Mouse (Mus musculus): ENCODE measurements around the gene Fbxl17. TPM values are rescaled to one million over a fixed set of nuclear protein-coding genes. Genes with fewer than 3 reads are reported as not detected.

Gene Fbxl17
- polyA plus RNA-seq, 1 experiment from 2014 or later = 3.8 TPM

- DNase-seq (ENCODE audit: low spot score) = no peak
- peaks cover 15% of the 10 kb centered on the region for H3K4me1 ChIP-seq
- H3K4me3 ChIP-seq = no peak overlapping the region
- no peaks in the 10 kb centered on the region for H3K36me3 ChIP-seq (replicated peaks)
- 88% methylated on average over 19 of the region's 19 CpGs for WGBS
- no peak overlapping the region; the same call in 1 of the 2 replicates for H3K27ac ChIP-seq (replicated peaks)
- no peaks in the 10 kb centered on the region for H3K9me3 ChIP-seq
- H3K27me3 ChIP-seq (replicated peaks; ENCODE audit: low read depth, poor library complexity, severe bottlenecking) = no peaks in the 10 kb centered on the region
Observed at GRCm38 (mm10) chr17:63114399-63115085, 385.3 kb downstream of the Fbxl17 start.

- H3K9me3 ChIP-seq = no peaks in the 10 kb centered on the region
- no peak for DNase-seq (ENCODE audit: low spot score)
- peaks cover 15% of the 10 kb centered on the region for H3K4me1 ChIP-seq
- no peaks in the 10 kb centered on the region for H3K27me3 ChIP-seq (replicated peaks; ENCODE audit: low read depth, poor library complexity, severe bottlenecking)
- H3K36me3 ChIP-seq (replicated peaks) = no peaks in the 10 kb centered on the region
- 89% methylated on average over 5 of the region's 5 CpGs for whole genome bisulfite sequencing
- no peak overlapping the region for H3K27ac ChIP-seq (replicated peaks)
- no peak overlapping the region for H3K4me3 ChIP-seq
Observed at GRCm38 (mm10) chr17:63112826-63113225, 387.0 kb downstream of the Fbxl17 start.

GRCm38 (mm10) chr17:63110994-63111393, 388.8 kb downstream of the Fbxl17 start:
- H3K27ac ChIP-seq (replicated peaks) = no peak overlapping the region
- WGBS = 57% methylated on average over 6 of the region's 6 CpGs

GRCm38 (mm10) chr17:63110211-63110755, 389.5 kb downstream of the Fbxl17 start:
- no peak overlapping the region for H3K27ac ChIP-seq (replicated peaks)
- DNase-seq (ENCODE audit: low spot score) = no peak

More at GRCm38 (mm10) chr17:63110994-63111393, 388.8 kb downstream of the Fbxl17 start:
- H3K4me3 ChIP-seq = no peak overlapping the region
- DNase-seq (ENCODE audit: low spot score) = no peak
- no peaks in the 10 kb centered on the region for H3K9me3 ChIP-seq
- no peaks in the 10 kb centered on the region for H3K27me3 ChIP-seq (replicated peaks; ENCODE audit: low read depth, poor library complexity, severe bottlenecking)
- no peaks in the 10 kb centered on the region for H3K36me3 ChIP-seq (replicated peaks)
- H3K4me1 ChIP-seq = peaks cover 13% of the 10 kb centered on the region

GRCm38 (mm10) chr17:63108035-63108434, 391.8 kb downstream of the Fbxl17 start:
- H3K9me3 ChIP-seq = no peaks in the 10 kb centered on the region

More at GRCm38 (mm10) chr17:63110211-63110755, 389.5 kb downstream of the Fbxl17 start:
- 66% methylated on average over 7 of the region's 7 CpGs for WGBS
- no peaks in the 10 kb centered on the region for H3K9me3 ChIP-seq
- no peaks in the 10 kb centered on the region for H3K27me3 ChIP-seq (replicated peaks; ENCODE audit: low read depth, poor library complexity, severe bottlenecking)
- peaks cover 13% of the 10 kb centered on the region for H3K4me1 ChIP-seq
- no peak overlapping the region for H3K4me3 ChIP-seq
- H3K36me3 ChIP-seq (replicated peaks) = no peaks in the 10 kb centered on the region

GRCm38 (mm10) chr17:63107515-63107914, 392.3 kb downstream of the Fbxl17 start:
- DNase-seq (ENCODE audit: low spot score) = no peak
- Histone ChIP-seq H3K27me3 (replicated peaks; ENCODE audit: low read depth, poor library complexity, severe bottlenecking) (no peaks in the 10 kb centered on the region), H3K4me3 (no peak overlapping the region), H3K36me3 (replicated peaks) (no peaks in the 10 kb centered on the region), H3K4me1 (peaks cover 13% of the 10 kb centered on the region), H3K9me3 (no peaks in the 10 kb centered on the region), H3K27ac (replicated peaks) (no peak overlapping the region)
- 77% methylated on average over 4 of the region's 4 CpGs for WGBS

More at GRCm38 (mm10) chr17:63108035-63108434, 391.8 kb downstream of the Fbxl17 start:
- Histone ChIP-seq H3K4me3 (no peak overlapping the region), H3K36me3 (replicated peaks) (no peaks in the 10 kb centered on the region), H3K4me1 (peaks cover 13% of the 10 kb centered on the region), H3K27ac (replicated peaks) (no peak overlapping the region), H3K27me3 (replicated peaks; ENCODE audit: low read depth, poor library complexity, severe bottlenecking) (no peaks in the 10 kb centered on the region)
- DNase-seq (ENCODE audit: low spot score) = no peak
- 72% methylated on average over 5 of the region's 5 CpGs for WGBS

- 80% methylated on average over 2 of the region's 2 CpGs for WGBS
- no peak overlapping the region for H3K27ac ChIP-seq (replicated peaks)
- H3K4me3 ChIP-seq = no peak overlapping the region
- no peaks in the 10 kb centered on the region for H3K27me3 ChIP-seq (replicated peaks; ENCODE audit: low read depth, poor library complexity, severe bottlenecking)
- H3K36me3 ChIP-seq (replicated peaks) = no peaks in the 10 kb centered on the region; the same call in 1 of the 2 replicates
- H3K4me1 ChIP-seq = no peaks in the 10 kb centered on the region
- H3K9me3 ChIP-seq = 0 out of 2 replicates have a peak, but pooled peaks cover 2% of the 10 kb centered on the region
- no peak for DNase-seq (ENCODE audit: low spot score)
Observed at GRCm38 (mm10) chr17:63095553-63095952, 404.3 kb downstream of the Fbxl17 start.

GRCm38 (mm10) chr17:63095017-63095416, 404.8 kb downstream of the Fbxl17 start:
- H3K36me3 ChIP-seq (replicated peaks) = no peaks in the 10 kb centered on the region; the same call in 1 of the 2 replicates
- no peak overlapping the region for H3K27ac ChIP-seq (replicated peaks)
- no peak overlapping the region for H3K4me3 ChIP-seq
- no peaks in the 10 kb centered on the region for H3K27me3 ChIP-seq (replicated peaks; ENCODE audit: low read depth, poor library complexity, severe bottlenecking)
- 86% methylated on average over 4 of the region's 4 CpGs for WGBS
- no peak for DNase-seq (ENCODE audit: low spot score)
- 0 out of 2 replicates have a peak, but pooled peaks cover 2% of the 10 kb centered on the region for H3K9me3 ChIP-seq
- H3K4me1 ChIP-seq = no peaks in the 10 kb centered on the region

GRCm38 (mm10) chr17:63093184-63093583, 406.6 kb downstream of the Fbxl17 start:
- 0 out of 2 replicates have a peak, but pooled peaks cover 2% of the 10 kb centered on the region for H3K9me3 ChIP-seq
- no peaks in the 10 kb centered on the region; the same call in 1 of the 2 replicates for H3K36me3 ChIP-seq (replicated peaks)
- no peak for DNase-seq (ENCODE audit: low spot score)
- H3K4me1 ChIP-seq = no peaks in the 10 kb centered on the region
- H3K27me3 ChIP-seq (replicated peaks; ENCODE audit: low read depth, poor library complexity, severe bottlenecking) = no peaks in the 10 kb centered on the region
- no peak overlapping the region for H3K27ac ChIP-seq (replicated peaks)
- 76% methylated on average over 4 of the region's 4 CpGs for WGBS
- H3K4me3 ChIP-seq = no peak overlapping the region

GRCm38 (mm10) chr17:63092774-63093173, 407.0 kb downstream of the Fbxl17 start:
- H3K4me1 ChIP-seq = no peaks in the 10 kb centered on the region
- H3K9me3 ChIP-seq = 0 out of 2 replicates have a peak, but pooled peaks cover 2% of the 10 kb centered on the region
- H3K4me3 ChIP-seq = no peak overlapping the region
- no peak for DNase-seq (ENCODE audit: low spot score)
- H3K27ac ChIP-seq (replicated peaks) = no peak overlapping the region
- H3K36me3 ChIP-seq (replicated peaks) = no peaks in the 10 kb centered on the region; the same call in 1 of the 2 replicates
- WGBS = 76% methylated on average over 6 of the region's 6 CpGs
- H3K27me3 ChIP-seq (replicated peaks; ENCODE audit: low read depth, poor library complexity, severe bottlenecking) = no peaks in the 10 kb centered on the region

GRCm38 (mm10) chr17:63090112-63090511, 409.7 kb downstream of the Fbxl17 start:
- Histone ChIP-seq H3K4me1 (no peaks in the 10 kb centered on the region), H3K4me3 (no peak overlapping the region), H3K9me3 (no peaks in the 10 kb centered on the region), H3K36me3 (replicated peaks) (no peaks in the 10 kb centered on the region), H3K27ac (replicated peaks) (no peak overlapping the region), H3K27me3 (replicated peaks; ENCODE audit: low read depth, poor library complexity, severe bottlenecking) (no peaks in the 10 kb centered on the region)
- no peak for DNase-seq (ENCODE audit: low spot score)
- WGBS = 78% methylated on average over 3 of the region's 3 CpGs

GRCm38 (mm10) chr17:63087265-63087664, 412.6 kb downstream of the Fbxl17 start:
- no peaks in the 10 kb centered on the region for H3K9me3 ChIP-seq
- no peak overlapping the region for H3K27ac ChIP-seq (replicated peaks)
- no peak for DNase-seq (ENCODE audit: low spot score)
- no peaks in the 10 kb centered on the region for H3K36me3 ChIP-seq (replicated peaks)
- H3K27me3 ChIP-seq (replicated peaks; ENCODE audit: low read depth, poor library complexity, severe bottlenecking) = no peaks in the 10 kb centered on the region
- H3K4me3 ChIP-seq = no peak overlapping the region
- peaks cover under 1% of the 10 kb centered on the region; the same call in 1 of the 2 replicates for H3K4me1 ChIP-seq
- WGBS = 92% methylated on average over 10 of the region's 10 CpGs

- no peak overlapping the region for H3K27ac ChIP-seq (replicated peaks)
- WGBS = 81% methylated on average over 3 of the region's 3 CpGs
- no peaks in the 10 kb centered on the region for H3K27me3 ChIP-seq (replicated peaks; ENCODE audit: low read depth, poor library complexity, severe bottlenecking)
Observed at GRCm38 (mm10) chr17:63086526-63086925, 413.3 kb downstream of the Fbxl17 start.

More at GRCm38 (mm10) chr17:63086526-63086925, 413.3 kb downstream of the Fbxl17 start:
- Histone ChIP-seq H3K4me1 (peaks cover 8% of the 10 kb centered on the region), H3K4me3 (no peak overlapping the region), H3K36me3 (replicated peaks) (no peaks in the 10 kb centered on the region), H3K9me3 (no peaks in the 10 kb centered on the region)
- DNase-seq (ENCODE audit: low spot score) = no peak

Data from embryonic facial prominence, embryonic 10.5 days (tissue).